Mouse (Mus musculus): ENCODE results near the gene Gna11. TPM values are rescaled to one million over a fixed set of nuclear protein-coding genes. Genes with fewer than 3 reads are reported as not detected.
A peak's percentile ranks its signal among the peaks of the same experiment; 100 is the strongest.

Gene Gna11
- polyA plus RNA-seq (2016; fragmentation: Nextera tagmentation; extraction: Ambion mirVana) = 71.2 and 76.9 TPM in 2 replicates

- WGBS = 1% methylated on average over 59 of the region's 59 CpGs
- Histone ChIP-seq H3K27me3 (ENCODE audit: insufficient read depth, poor library complexity, severe bottlenecking) (no peaks in the 10 kb centered on the region), H3K4me3 (peak within 1 kb of the TSS; percentile 86)
These were observed at the start of gene Gna11 for GRCm38 (mm10) chr10:81545161-81545747. Gna11 (minus strand) TSS chr10:81545190.

GRCm38 (mm10) chr10:81593935-81594334, 48.9 kb upstream of the Gna11 start:
- no peak overlapping the region for H3K27ac ChIP-seq
- no peaks in the 10 kb centered on the region for H3K9me3 ChIP-seq
- H3K27me3 ChIP-seq (ENCODE audit: insufficient read depth, poor library complexity, severe bottlenecking) = peaks cover 99% of the 10 kb centered on the region
- WGBS = 77% methylated on average over 18 of the region's 18 CpGs
- H3K4me3 ChIP-seq = no peak overlapping the region
- peaks cover 37% of the 10 kb centered on the region for H3K4me1 ChIP-seq (replicated peaks)
- no peak for DNase-seq (ENCODE audit: low spot score)
- no peaks in the 10 kb centered on the region for H3K36me3 ChIP-seq

More at GRCm38 (mm10) chr10:81545161-81545747, at the start of gene Gna11:
- Histone ChIP-seq H3K36me3 (peaks cover 26% of the 10 kb centered on the region), H3K4me1 (replicated peaks) (peaks cover 47% of the 10 kb centered on the region), H3K9me3 (no peaks in the 10 kb centered on the region), H3K27ac (peak within 1 kb of the TSS; percentile 96)
- peak; percentile 99 for DNase-seq (ENCODE audit: low spot score)

GRCm38 (mm10) chr10:81593223-81593622, 48.2 kb upstream of the Gna11 start:
- peaks cover 98% of the 10 kb centered on the region for H3K27me3 ChIP-seq (ENCODE audit: insufficient read depth, poor library complexity, severe bottlenecking)
- H3K4me3 ChIP-seq = no peak overlapping the region
- H3K4me1 ChIP-seq (replicated peaks) = peaks cover 30% of the 10 kb centered on the region
- no peaks in the 10 kb centered on the region for H3K9me3 ChIP-seq
- no peak overlapping the region for H3K27ac ChIP-seq
- 0 out of 2 replicates have a peak, but pooled peaks cover 6% of the 10 kb centered on the region for H3K36me3 ChIP-seq
- 74% methylated on average over 4 of the region's 4 CpGs for WGBS
- no peak for DNase-seq (ENCODE audit: low spot score)

- Histone ChIP-seq H3K27ac (no peak overlapping the region), H3K36me3 (0 out of 2 replicates have a peak, but pooled peaks cover 12% of the 10 kb centered on the region), H3K4me1 (replicated peaks) (peaks cover 24% of the 10 kb centered on the region), H3K9me3 (no peaks in the 10 kb centered on the region), H3K4me3 (no peak overlapping the region), H3K27me3 (ENCODE audit: insufficient read depth, poor library complexity, severe bottlenecking) (peaks cover 98% of the 10 kb centered on the region)
- WGBS = 88% methylated on average over 7 of the region's 7 CpGs
- DNase-seq (ENCODE audit: low spot score) = no peak
These were observed 47.6 kb upstream of the Gna11 start for GRCm38 (mm10) chr10:81592631-81593030.

- Histone ChIP-seq H3K27me3 (ENCODE audit: insufficient read depth, poor library complexity, severe bottlenecking) (peaks cover 98% of the 10 kb centered on the region), H3K4me3 (no peak overlapping the region)
- WGBS = 77% methylated on average over 9 of the region's 9 CpGs
These were observed 46.9 kb upstream of the Gna11 start for GRCm38 (mm10) chr10:81591846-81592245.

GRCm38 (mm10) chr10:81588739-81589138, 43.7 kb upstream of the Gna11 start:
- 70% methylated on average over 7 of the region's 7 CpGs for WGBS
- peaks cover 92% of the 10 kb centered on the region for H3K27me3 ChIP-seq (ENCODE audit: insufficient read depth, poor library complexity, severe bottlenecking)
- no peak for DNase-seq (ENCODE audit: low spot score)

More at GRCm38 (mm10) chr10:81591846-81592245, 46.9 kb upstream of the Gna11 start:
- no peak for DNase-seq (ENCODE audit: low spot score)
- Histone ChIP-seq H3K4me1 (replicated peaks) (peaks cover 20% of the 10 kb centered on the region), H3K9me3 (no peaks in the 10 kb centered on the region), H3K27ac (no peak overlapping the region), H3K36me3 (0 out of 2 replicates have a peak, but pooled peaks cover 15% of the 10 kb centered on the region)

GRCm38 (mm10) chr10:81583347-81583746, 38.4 kb upstream of the Gna11 start:
- H3K9me3 ChIP-seq = no peaks in the 10 kb centered on the region
- peak overlapping the region; percentile 8; the same call in 1 of the 2 replicates for H3K27ac ChIP-seq
- H3K4me3 ChIP-seq = no peak overlapping the region
- H3K27me3 ChIP-seq (ENCODE audit: insufficient read depth, poor library complexity, severe bottlenecking) = peaks cover 94% of the 10 kb centered on the region
- DNase-seq (ENCODE audit: low spot score) = no peak
- H3K4me1 ChIP-seq (replicated peaks) = peaks cover 43% of the 10 kb centered on the region
- H3K36me3 ChIP-seq = 0 out of 2 replicates have a peak, but pooled peaks cover 12% of the 10 kb centered on the region
- WGBS = 45% methylated on average over 6 of the region's 6 CpGs

More at GRCm38 (mm10) chr10:81588739-81589138, 43.7 kb upstream of the Gna11 start:
- H3K27ac ChIP-seq = no peak overlapping the region
- H3K4me3 ChIP-seq = no peak overlapping the region
- H3K36me3 ChIP-seq = 0 out of 2 replicates have a peak, but pooled peaks cover 17% of the 10 kb centered on the region
- 0 out of 2 replicates have a peak, but pooled peaks cover 5% of the 10 kb centered on the region for H3K4me1 ChIP-seq (replicated peaks)
- H3K9me3 ChIP-seq = no peaks in the 10 kb centered on the region

- DNase-seq (ENCODE audit: low spot score) = no peak
- no peak overlapping the region for H3K27ac ChIP-seq
- H3K27me3 ChIP-seq (ENCODE audit: insufficient read depth, poor library complexity, severe bottlenecking) = peaks cover 94% of the 10 kb centered on the region
- H3K4me1 ChIP-seq (replicated peaks) = peaks cover 47% of the 10 kb centered on the region
- 49% methylated on average over 25 of the region's 25 CpGs for WGBS
- no peaks in the 10 kb centered on the region for H3K9me3 ChIP-seq
- H3K4me3 ChIP-seq = no peak overlapping the region
- H3K36me3 ChIP-seq = no peaks in the 10 kb centered on the region
These were observed 35.6 kb upstream of the Gna11 start for GRCm38 (mm10) chr10:81580441-81581070.

- H3K4me3 ChIP-seq = no peak overlapping the region
- no peaks in the 10 kb centered on the region for H3K36me3 ChIP-seq
- no peak overlapping the region for H3K27ac ChIP-seq
- peaks cover 98% of the 10 kb centered on the region for H3K27me3 ChIP-seq (ENCODE audit: insufficient read depth, poor library complexity, severe bottlenecking)
- no peak for DNase-seq (ENCODE audit: low spot score)
- no peaks in the 10 kb centered on the region for H3K9me3 ChIP-seq
- WGBS = 69% methylated on average over 4 of the region's 4 CpGs
- peaks cover 53% of the 10 kb centered on the region for H3K4me1 ChIP-seq (replicated peaks)
These were observed 35.0 kb upstream of the Gna11 start for GRCm38 (mm10) chr10:81579967-81580366.

- Histone ChIP-seq H3K27ac (peak overlapping the region; percentile 81), H3K4me1 (replicated peaks) (peaks cover 57% of the 10 kb centered on the region)
- DNase-seq (ENCODE audit: low spot score) = no peak
These were observed 30.7 kb upstream of the Gna11 start for GRCm38 (mm10) chr10:81575695-81576094.

GRCm38 (mm10) chr10:81575208-81575631, 30.2 kb upstream of the Gna11 start:
- Histone ChIP-seq H3K4me1 (replicated peaks) (peaks cover 57% of the 10 kb centered on the region), H3K27me3 (ENCODE audit: insufficient read depth, poor library complexity, severe bottlenecking) (peaks cover 87% of the 10 kb centered on the region), H3K36me3 (no peaks in the 10 kb centered on the region), H3K9me3 (no peaks in the 10 kb centered on the region), H3K4me3 (peak overlapping the region; percentile 55), H3K27ac (peak overlapping the region; percentile 81)
- under 1% methylated on average over 30 of the region's 30 CpGs for WGBS
- peak; percentile 46 for DNase-seq (ENCODE audit: low spot score)

More at GRCm38 (mm10) chr10:81575695-81576094, 30.7 kb upstream of the Gna11 start:
- WGBS = 4% methylated on average over 6 of the region's 6 CpGs
- H3K36me3 ChIP-seq = no peaks in the 10 kb centered on the region
- no peaks in the 10 kb centered on the region for H3K9me3 ChIP-seq
- H3K4me3 ChIP-seq = peak overlapping the region; percentile 55
- H3K27me3 ChIP-seq (ENCODE audit: insufficient read depth, poor library complexity, severe bottlenecking) = peaks cover 90% of the 10 kb centered on the region

GRCm38 (mm10) chr10:81574081-81575056, 29.4 kb upstream of the Gna11 start, which contains the start of gene Tle2:
Tle2 (plus strand) TSS chr10:81574561.
- 17% methylated on average over 10 of the region's 10 CpGs for WGBS
- H3K4me1 ChIP-seq (replicated peaks) = peaks cover 62% of the 10 kb centered on the region

More at GRCm38 (mm10) chr10:81574081-81575056, 29.4 kb upstream of the Gna11 start, which contains the start of gene Tle2:
- no peak for DNase-seq (ENCODE audit: low spot score)
- H3K4me3 ChIP-seq = peak within 1 kb of the TSS; percentile 55
- peaks cover 87% of the 10 kb centered on the region for H3K27me3 ChIP-seq (ENCODE audit: insufficient read depth, poor library complexity, severe bottlenecking)
- no peaks in the 10 kb centered on the region for H3K9me3 ChIP-seq
- peak within 1 kb of the TSS; percentile 81 for H3K27ac ChIP-seq
- H3K36me3 ChIP-seq = no peaks in the 10 kb centered on the region
